Mouse (Mus musculus) ES-E14 (cell line): ENCODE results near the gene Fyn. TPM values are rescaled to one million over a fixed set of nuclear protein-coding genes. Genes with fewer than 3 reads are reported as not detected.

Experiments
- DNase-seq: peaks from one replicate; pipeline ENCODE4 v3.0.0-alpha.2; 2013; ENCODE audit warnings: low read depth, low spot score
- H3K27ac ChIP-seq: 2 replicates; pipeline ENCODE4 v1.5.1; 2012; ENCODE audit warnings: low read depth, mild to moderate bottlenecking, low read length, moderate library complexity, mixed read lengths; ENCODE audit not compliant: poor library complexity, insufficient read depth, severe bottlenecking
- H3K36me3 ChIP-seq: 2 replicates; pipeline ENCODE4 v1.6.1; 2012; ENCODE audit warnings: mild to moderate bottlenecking, low read length, moderate library complexity, mixed read lengths; ENCODE audit not compliant: control insufficient read depth, poor library complexity, insufficient read depth, severe bottlenecking
- H3K4me1 ChIP-seq, 2 experiments: fragments of 150-350 bp in 1 of 2; sonication (generic) in 1 of 2; 2 replicates each; pipeline ENCODE4 v1.6.1; 2012; ENCODE audit warnings: low read length in 2 of 2, mild to moderate bottlenecking in 1 of 2, mixed read lengths in 1 of 2; ENCODE audit not compliant: control insufficient read depth in 2 of 2, insufficient read depth in 2 of 2, poor library complexity in 1 of 2
- H3K4me3 ChIP-seq, 2 experiments: fragments of 150-350 bp in 1 of 2; sonication (generic) in 1 of 2; 2 replicates each; pipeline ENCODE4 v1.5.1; 2012; ENCODE audit warnings: low read length in 2 of 2, low read depth in 1 of 2, mild to moderate bottlenecking in 1 of 2, mixed read lengths in 1 of 2; ENCODE audit not compliant: insufficient read depth in 1 of 2, poor library complexity in 1 of 2, severe bottlenecking in 1 of 2
- H3K9ac ChIP-seq: 2 replicates; pipeline ENCODE4 v1.6.1; 2012; ENCODE audit warnings: low read depth, mild to moderate bottlenecking, low read length, mixed read lengths; ENCODE audit not compliant: poor library complexity, insufficient read depth, severe bottlenecking
- H3K9me3 ChIP-seq: fragments of 150-350 bp; sonication (generic); 2 replicates; pipeline ENCODE4 v1.6.1; 2012; ENCODE audit warnings: low read depth, mild to moderate bottlenecking, low read length; ENCODE audit not compliant: control insufficient read depth, insufficient read depth
- CHD2 ChIP-seq: IDR thresholded peaks from 2 replicates; pipeline ENCODE4 v1.6.1; 2014; ENCODE audit warnings: mild to moderate bottlenecking, low read depth, low read length, inconsistent platforms
- HCFC1 ChIP-seq: IDR thresholded peaks from 2 replicates; pipeline ENCODE4 v1.6.1; 2012; ENCODE audit warnings: low read length, inconsistent platforms, borderline replicate concordance; ENCODE audit not compliant: insufficient read depth
- MAFK ChIP-seq: IDR thresholded peaks from 2 replicates; pipeline ENCODE4 v1.6.1; 2014; ENCODE audit warnings: mild to moderate bottlenecking, low read depth, low read length, inconsistent platforms; ENCODE audit not compliant: insufficient read depth
- ZC3H11A ChIP-seq: IDR thresholded peaks from 2 replicates; pipeline ENCODE4 v1.6.1; 2012; ENCODE audit warnings: low read depth, mild to moderate bottlenecking, inconsistent platforms, low read length, borderline replicate concordance
- ZNF384 ChIP-seq: IDR thresholded peaks from 2 replicates; pipeline ENCODE4 v1.6.1; 2012; ENCODE audit warnings: low read depth, low read length, inconsistent platforms
- in situ Hi-C, 2 experiments: fragments of 600-800 bp; cut with MboI; formaldehyde crosslinking; loops; one replicate each; pipeline ENCODE4 v1.15.1; 2025; ENCODE audit warnings: low sequenced_read_pairs in 2 of 2, inconsistent platforms in 1 of 2; ENCODE audit not compliant: unreplicated experiment in 2 of 2
- total RNA-seq: library from RNA; depleted of rRNA; stranded (reverse); fragments of 300-350 nt; gene quantifications from 2 replicates; pipeline ENCODE4 v1.2.3, GENCODE M21; 2012

Gene Fyn
- total RNA-seq, 1 experiment, result 14.6 TPM

DNA sequence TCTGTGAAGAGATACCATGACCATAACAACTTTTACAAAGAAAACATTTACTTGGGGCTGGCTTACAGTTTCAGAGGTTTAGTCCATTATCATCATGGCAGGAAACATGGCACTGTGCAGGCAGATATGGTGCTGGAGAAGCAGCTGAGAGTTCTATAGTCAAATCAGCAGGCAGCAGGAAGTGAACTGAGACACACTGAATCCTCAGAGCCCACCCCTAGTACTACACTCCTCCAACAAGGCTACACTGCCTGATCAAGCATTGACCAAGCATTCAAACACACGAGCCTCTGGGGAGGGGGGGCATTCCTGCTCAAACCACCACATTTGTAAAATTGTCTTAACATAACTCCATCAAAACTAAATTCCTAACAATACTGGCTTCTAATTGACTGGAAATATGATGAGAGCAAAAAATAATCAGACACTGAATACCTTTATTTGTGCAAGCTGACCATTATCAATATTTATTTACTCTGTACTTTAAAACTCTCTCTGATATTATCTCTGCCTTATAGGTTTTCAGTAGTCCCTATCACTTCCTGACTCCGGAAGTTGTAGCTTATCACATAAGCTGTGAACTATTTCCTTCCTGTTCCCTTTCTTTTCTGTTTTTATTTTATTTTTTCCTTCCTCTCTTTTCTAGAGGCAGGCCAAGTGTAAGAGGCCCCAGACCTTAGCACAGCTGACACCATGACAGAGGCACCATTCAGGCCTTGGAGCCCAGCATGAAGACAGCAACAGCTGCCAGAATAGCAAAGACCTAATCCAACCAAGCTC is 29.3 kb upstream of the Fyn start:
- H3K4me1 ChIP-seq, result no peaks in the 10 kb centered on the region; a peak in 1 of 4 replicates
- TF ChIP-seq MAFK, result no peak
- TF ChIP-seq CHD2, result no peak
- in situ Hi-C loops, result no loop called here
- H3K4me3 ChIP-seq, result no peak overlapping the region
- H3K27ac ChIP-seq, result no peak overlapping the region
- DNase-seq, result no peak
- H3K9ac ChIP-seq, result no peak overlapping the region
- H3K9me3 ChIP-seq, result no peaks in the 10 kb centered on the region
- H3K36me3 ChIP-seq, result no peaks in the 10 kb centered on the region

GRCm38 (mm10) chr10:39339969-39340236 is 28.8 kb upstream of the Fyn start:
- H3K4me1 ChIP-seq, result no peaks in the 10 kb centered on the region; a peak in 1 of 4 replicates
- in situ Hi-C loops, result no loop called here

GRCm38 (mm10) chr10:39343551-39343950 is 25.1 kb upstream of the Fyn start:
- TF ChIP-seq CHD2, result no peak
- no peak for TF ChIP-seq HCFC1
- no peak for TF ChIP-seq ZC3H11A
- no peak for TF ChIP-seq ZNF384
- no peak for TF ChIP-seq MAFK
- no peak for DNase-seq
- no peak overlapping the region for H3K27ac ChIP-seq
- no peaks in the 10 kb centered on the region for H3K36me3 ChIP-seq
- no peak overlapping the region for H3K4me3 ChIP-seq
- no peaks in the 10 kb centered on the region for H3K9me3 ChIP-seq
- H3K4me1 ChIP-seq, result no peaks in the 10 kb centered on the region; a peak in 1 of 4 replicates
- in situ Hi-C loops, result no loop called here
- H3K9ac ChIP-seq, result no peak overlapping the region

More at GRCm38 (mm10) chr10:39339969-39340236, 28.8 kb upstream of the Fyn start:
- Histone ChIP-seq H3K27ac (no peak overlapping the region), H3K9ac (no peak overlapping the region), H3K4me3 (no peak overlapping the region), H3K9me3 (no peaks in the 10 kb centered on the region), H3K36me3 (no peaks in the 10 kb centered on the region)
- TF ChIP-seq ZNF384 (no peak), CHD2 (no peak), ZC3H11A (no peak), MAFK (no peak), HCFC1 (no peak)
- DNase-seq, result no peak

GRCm38 (mm10) chr10:39345921-39346320 is 22.7 kb upstream of the Fyn start:
- Histone ChIP-seq H3K36me3 (no peaks in the 10 kb centered on the region), H3K4me3 (no peak overlapping the region), H3K9ac (no peak overlapping the region), H3K9me3 (no peaks in the 10 kb centered on the region), H3K4me1 (no peaks in the 10 kb centered on the region), H3K27ac (no peak overlapping the region)
- in situ Hi-C loops, result no loop called here
- TF ChIP-seq MAFK, result no peak
- no peak for DNase-seq

DNA sequence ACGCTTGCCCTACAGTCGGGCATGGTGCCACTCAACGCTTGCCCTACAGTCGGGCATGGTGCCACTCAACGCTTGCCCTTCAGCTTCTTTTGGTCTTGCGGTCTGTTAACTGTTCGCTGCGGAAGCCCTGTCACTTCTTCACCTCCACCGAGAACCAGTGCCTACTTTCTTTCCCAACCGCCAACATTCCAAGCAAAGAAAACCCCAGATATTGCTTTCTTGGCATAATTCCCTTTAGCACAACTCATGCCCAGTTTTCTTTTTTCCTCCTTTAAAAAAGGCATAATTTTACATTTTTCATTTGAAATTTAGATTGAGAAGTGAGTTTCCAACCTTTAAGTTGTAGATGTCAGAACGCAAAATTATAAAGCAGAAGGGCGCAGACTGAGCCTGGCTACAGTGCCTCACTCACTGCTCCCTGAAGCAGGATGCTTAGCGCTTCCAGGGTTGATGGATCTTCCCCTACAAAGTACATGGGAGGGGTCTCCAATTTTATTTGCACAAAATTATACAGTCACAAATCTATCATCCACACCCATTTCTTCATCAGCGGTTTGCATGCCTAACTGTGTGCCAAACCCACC is 18.8 kb upstream of the Fyn start:
- no peaks in the 10 kb centered on the region for H3K36me3 ChIP-seq
- H3K9ac ChIP-seq, result no peak overlapping the region
- H3K9me3 ChIP-seq, result no peaks in the 10 kb centered on the region
- H3K4me1 ChIP-seq, result no peaks in the 10 kb centered on the region
- no peak for DNase-seq
- H3K27ac ChIP-seq, result no peak overlapping the region
- no peak for TF ChIP-seq ZC3H11A
- no peak for TF ChIP-seq ZNF384
- TF ChIP-seq MAFK, result no peak
- TF ChIP-seq CHD2, result no peak
- no peak for TF ChIP-seq HCFC1
- H3K4me3 ChIP-seq, result no peak overlapping the region
- in situ Hi-C loops, result no loop called here
